Mouse (Mus musculus) C2C12 (cell line): Measurements from ENCODE around the gene Rbm14.

Experiments
- CTCF ChIP-seq: IDR thresholded peaks from one replicate; pipeline ENCODE4 v1.5.1; 2011; ENCODE audit not compliant: control insufficient read depth, insufficient read depth, insufficient read length
- MAX ChIP-seq: IDR thresholded peaks from one replicate; pipeline ENCODE4 v1.6.1; 2011; ENCODE audit warnings: mild to moderate bottlenecking, control low read depth
- MYOD1 ChIP-seq: IDR thresholded peaks from one replicate; pipeline ENCODE4 v1.6.1; 2011; ENCODE audit warnings: low read depth; ENCODE audit not compliant: control insufficient read depth, insufficient read length
- MYOG ChIP-seq: IDR thresholded peaks from one replicate; pipeline ENCODE4 v1.6.1; 2011; ENCODE audit not compliant: control insufficient read depth, insufficient read length; ENCODE audit errors: extremely low read depth

DNA sequence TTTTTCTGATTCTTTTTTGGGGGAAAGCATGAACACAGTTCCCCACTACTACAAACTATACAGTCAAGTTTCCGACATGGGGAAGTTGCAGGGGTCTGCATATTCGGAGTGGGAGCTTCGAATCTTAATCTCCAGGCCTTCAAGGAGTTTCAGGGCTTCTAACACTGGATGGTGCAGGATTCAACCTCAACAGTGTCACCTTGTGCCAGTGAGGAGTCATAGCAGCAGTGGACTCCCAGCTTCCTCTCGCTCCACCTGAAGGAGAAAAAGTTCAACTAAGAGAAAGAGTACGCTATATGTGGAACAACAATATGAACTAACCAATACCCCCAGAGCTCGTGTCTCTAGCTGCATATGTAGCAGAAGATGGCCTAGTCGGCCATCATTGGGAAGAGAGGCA is 36.1 kb upstream of the Rbm14 start:
- peak; percentile 34 for TF ChIP-seq CTCF
- TF ChIP-seq MYOD1, result no peak
- no peak for TF ChIP-seq MYOG
- no peak for TF ChIP-seq MAX
